Mouse (Mus musculus) lung, postnatal 36 days (tissue): ENCODE results near the gene Uba52.

Experiments used
- DNase-seq: peaks from one replicate; pipeline ENCODE4 v3.0.0; 2022; ENCODE audit warnings: mixed read lengths

The Uba52 gene

DNA sequence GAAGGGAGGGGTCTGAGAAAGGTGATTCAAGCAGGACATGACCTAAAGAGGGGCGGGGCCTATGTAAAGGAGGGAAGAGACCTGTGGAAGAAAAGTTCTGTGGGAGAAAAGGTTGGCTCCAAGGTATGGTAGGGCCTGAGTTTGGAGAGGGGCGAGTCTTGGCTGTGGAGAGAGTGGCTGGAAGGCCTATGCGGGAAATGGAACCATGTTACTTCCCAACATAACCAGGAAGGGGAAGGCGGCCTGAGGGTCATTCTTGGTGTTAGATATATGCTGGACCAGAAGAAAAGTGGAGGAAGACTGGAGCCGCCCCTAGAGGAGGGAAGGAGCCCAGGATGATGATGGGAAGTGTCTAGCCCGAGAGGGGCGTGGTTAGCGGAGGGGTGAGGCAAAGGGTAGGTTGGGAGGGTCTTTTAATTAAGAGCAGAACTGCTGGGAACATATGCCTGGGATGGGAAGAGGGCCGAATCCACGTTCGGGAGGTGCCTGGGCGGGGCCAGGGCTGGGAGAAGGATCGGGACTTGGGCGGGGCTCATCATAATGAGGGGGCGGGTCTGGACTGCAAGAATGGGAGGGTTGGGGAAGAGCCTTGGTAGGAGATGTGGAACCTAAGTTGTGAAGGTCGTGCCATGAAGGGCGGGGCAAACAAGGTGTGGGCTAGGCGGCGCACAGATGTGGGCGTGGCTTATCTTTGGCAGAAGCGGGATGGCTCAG is 33.2 kb downstream of the Uba52 start:
- DNase-seq: peak; percentile 48

DNA sequence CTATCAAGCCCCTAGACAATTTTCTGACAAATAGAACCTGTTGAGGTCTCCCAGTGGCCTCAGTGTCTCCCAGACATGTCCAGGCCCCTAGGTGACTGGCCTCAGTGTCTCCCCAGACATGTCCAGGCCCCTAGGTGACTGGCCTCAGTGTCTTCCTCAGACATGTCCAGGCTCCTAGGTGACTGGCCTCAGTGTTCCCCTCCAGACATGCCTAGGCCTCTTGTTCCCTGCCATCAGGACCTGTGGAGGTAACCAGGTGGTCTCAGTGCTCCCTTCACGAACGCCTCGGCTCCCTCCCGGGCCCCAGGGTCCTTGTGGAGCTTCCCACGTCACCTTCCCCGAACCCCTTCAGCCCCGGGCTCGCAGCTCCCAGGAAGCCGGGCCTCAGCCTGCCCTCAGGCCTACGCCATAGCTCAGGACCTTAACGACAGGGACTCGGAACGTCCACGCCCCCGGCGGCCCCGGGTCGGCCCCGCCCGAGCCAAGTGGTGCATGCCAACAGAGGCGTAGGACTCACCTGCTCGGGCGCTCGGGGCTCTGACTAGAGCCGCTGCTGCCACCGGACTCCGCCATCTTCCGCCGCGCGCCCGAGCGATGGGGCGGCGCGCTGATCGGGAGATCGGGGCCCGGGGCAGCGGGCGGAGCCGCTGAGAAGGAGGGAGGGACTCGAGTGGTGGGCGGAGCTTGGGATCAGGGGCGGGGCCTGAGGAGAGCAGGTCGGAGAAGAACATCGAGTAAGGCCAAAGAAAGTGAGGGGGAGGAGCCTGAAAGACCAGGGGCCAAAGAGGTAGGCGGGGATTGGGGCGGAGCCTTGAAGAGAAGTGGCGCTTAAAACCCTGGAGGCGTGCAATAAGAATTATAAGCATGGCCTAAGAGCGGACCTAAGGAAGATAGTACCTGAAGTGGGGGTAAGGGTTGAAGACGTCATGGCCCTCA is 34.0 kb downstream of the Uba52 start, which contains the start of gene Klhl26:
TSS of gene Klhl26 (minus strand) at position 636 of the 936 bp plus-strand sequence.
- peak; percentile 98 for DNase-seq

DNA sequence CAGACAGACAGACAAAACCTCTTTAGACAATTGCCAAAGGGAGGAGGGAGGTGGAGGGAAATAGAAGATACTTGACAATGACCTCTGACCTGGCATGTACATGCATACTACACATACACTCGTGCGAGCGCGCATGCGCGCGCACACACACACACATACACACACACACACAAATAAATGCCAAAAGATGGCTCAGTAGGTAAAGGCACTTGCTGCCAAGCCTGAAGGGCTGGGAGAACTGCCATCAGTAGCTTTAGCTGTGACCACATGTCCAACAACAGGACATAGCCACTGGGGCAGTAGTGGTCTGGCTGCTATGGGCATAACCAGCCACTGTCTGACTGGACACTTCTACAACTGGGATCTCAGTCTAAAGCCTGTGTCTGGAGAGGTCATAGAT is 38.7 kb downstream of the Uba52 start:
- no peak for DNase-seq

DNA sequence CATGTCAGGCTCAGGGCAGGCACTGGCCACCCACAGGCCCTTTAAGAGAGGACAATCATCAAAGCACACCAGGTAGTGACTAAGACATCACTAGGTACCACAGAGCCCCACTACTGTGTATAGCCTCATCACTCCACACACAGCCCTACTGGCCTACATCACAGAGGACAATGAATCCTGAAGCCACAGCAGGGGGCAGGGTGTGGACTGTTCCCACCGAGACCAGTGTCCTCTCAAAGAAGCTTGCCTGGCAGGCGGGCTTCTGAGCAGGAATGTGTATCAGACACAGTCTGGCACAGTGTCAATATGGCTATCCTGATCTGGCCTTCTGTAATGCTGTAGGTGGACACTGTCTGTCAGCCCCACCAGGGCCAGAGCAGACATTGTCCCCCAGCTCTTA is 40.7 kb downstream of the Uba52 start:
- DNase-seq: no peak

DNA sequence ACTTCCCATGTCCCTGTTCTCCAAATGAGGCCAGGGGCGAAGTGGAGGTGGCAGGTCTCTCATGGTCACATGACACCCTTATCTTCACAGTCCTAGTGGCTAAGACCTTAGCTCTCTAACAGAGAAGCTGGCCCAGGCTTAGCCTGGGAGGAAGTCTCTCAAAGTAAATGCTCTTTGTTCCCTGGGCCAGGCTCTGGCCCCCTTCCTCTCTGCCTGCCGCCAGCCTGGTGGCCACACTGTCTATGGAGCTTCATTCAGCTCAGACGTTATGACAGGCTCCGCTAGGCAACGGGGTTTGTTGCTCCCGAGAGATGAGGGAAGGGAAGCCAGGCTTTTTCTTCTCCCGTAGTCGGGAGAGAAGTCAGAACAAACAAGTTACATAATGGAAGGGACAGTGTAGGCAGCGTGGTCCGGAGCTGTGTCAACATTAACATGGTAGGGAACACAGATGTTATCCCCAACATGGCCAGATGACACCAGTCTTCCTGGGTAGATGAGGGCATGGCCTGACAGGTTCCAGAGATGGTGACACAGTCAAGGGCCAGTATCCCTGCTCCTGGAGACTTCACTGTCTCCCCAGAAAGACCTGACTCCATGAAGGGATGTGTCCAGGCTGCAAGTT is 41.2 kb downstream of the Uba52 start:
- DNase-seq: no peak

DNA sequence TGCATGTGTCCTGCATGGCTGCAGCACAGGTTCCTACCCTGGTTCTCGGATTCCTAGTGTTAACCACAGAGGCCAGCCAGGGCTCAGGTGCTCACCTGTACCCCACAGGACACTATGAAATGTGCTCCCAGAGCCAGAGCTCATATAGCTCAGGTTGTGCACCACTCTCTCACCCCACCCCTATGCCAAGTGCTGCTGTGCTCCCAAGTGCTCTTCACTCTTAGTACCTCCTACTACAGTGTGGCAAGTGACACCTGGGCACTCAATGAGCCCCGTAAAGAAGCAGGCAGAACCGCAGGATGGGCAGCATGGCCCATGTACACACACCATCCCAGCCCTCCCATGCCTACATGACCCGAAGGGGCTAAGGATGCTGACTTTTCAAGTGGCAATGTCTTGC is 41.9 kb downstream of the Uba52 start:
- peak; percentile 42 for DNase-seq

DNA sequence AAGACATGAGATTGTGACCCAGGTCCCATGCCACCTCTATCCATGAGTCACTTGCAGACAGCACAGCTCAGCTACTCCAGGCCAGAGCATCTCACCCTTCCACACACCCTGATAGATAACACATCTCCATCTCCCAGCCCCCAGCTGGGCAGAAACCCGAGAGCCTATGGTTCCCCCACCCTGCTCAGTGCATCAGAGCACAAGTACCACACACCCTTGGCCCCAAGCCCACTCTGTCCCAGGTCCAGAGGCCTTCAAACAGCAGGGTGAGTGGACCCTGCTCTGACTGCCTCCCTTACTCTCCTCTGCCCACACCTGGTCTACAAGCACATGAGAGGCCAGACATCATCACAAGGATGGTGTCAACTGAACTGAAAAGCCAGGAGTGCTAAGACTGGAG is 42.7 kb downstream of the Uba52 start:
- DNase-seq: no peak

DNA sequence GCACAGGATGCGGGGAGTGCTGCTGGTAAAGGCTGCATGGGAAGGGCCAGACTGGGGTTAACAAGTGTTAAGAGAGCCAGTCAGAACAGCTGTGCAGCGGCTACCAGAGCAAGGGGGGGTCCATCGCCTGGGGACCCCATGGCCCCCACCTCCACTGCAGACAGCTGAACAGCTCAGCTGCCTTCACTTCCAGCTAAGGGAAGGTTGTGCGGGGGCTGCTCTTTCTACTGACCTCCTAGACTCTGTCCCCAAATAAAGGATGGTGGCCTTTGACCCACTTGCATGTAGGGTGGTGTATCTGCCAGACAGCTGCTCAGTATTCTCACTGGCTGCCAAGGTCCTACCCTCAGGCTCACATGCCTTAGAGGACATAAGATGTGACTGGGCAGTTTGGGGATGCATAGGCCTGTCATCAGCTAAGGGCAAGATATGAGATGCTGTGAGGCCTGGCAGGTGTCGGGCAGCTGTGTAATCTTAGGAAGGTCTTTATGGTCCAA is 43.3 kb downstream of the Uba52 start:
- no peak for DNase-seq

DNA sequence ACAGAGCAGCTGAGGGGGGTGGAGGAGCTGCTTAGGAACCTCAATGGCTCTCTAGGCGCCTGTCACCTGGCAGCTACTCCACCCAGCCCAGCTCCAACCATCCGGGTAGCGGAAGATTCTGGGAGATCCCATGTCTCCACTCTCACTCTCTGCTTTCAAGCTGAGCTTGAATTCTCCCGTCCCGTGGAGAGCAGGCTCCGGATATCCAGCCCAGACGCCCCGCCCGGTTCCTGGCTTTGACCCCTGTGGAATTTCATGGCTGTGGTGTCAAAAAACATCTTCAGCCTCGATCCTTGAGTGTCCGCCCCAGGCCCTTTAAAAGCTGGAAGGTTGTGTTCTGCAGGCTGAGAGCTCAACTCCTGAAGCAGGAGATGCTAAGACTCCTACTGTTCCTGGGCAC is 43.8 kb downstream of the Uba52 start:
- peak; percentile 34 for DNase-seq

DNA sequence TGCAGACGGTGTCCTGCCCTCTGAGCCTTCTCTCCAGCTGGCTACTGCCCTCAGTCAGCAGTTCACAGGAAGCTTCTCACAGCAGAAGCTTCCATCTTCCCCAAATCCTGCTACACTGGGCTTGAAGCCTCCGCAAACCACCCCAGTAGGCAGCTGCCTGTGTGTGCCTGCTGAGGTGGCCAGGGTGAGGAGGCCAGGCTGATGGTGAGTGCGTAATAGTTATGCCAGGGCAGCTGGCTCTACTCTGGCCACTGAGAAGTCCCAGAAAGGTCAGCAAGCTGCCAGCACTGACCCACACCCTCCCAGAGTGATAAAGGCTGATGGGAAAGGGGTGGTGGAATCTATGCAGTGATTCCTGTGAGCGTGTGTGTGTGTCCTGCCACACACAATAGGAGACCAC is 44.3 kb downstream of the Uba52 start:
- no peak for DNase-seq

DNA sequence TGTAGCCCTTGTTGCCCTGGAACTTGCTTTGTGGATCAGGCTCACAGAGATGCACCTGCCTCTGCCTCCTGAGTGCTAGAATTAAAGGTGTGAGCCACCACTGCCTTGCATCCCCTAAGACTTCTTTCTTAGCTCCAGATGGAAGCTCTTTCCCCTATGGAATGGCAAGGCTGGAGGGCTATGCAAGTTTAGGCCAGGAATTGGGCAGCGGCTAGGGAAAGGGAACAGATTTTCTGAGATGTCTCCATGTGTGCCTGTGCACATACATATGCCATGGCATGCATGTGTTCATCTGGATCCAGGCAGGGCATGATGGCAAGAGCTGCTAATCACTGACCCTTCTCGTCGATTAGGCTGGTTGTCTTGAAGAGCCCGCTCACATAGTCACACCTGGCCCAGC is 44.9 kb downstream of the Uba52 start:
- no peak for DNase-seq

DNA sequence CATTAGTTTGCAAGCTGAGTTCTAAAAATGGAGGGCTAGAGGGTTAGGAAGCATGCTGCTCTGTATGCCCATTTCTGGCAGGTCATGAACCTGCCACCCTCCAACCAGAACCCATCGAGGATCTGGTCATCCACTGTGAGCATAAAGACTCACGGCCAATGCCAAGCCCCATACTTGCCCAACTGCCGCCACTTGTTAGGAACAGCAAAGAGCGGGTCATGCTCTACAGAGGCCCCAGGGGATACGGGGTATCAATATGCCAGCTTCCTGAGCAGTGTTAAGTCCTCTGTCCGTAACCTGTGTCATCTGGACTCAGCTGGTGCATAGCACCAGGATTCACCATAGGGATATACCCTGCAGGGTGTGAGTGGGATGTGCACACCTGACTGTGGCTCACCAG is 46.4 kb downstream of the Uba52 start:
- DNase-seq: no peak

DNA sequence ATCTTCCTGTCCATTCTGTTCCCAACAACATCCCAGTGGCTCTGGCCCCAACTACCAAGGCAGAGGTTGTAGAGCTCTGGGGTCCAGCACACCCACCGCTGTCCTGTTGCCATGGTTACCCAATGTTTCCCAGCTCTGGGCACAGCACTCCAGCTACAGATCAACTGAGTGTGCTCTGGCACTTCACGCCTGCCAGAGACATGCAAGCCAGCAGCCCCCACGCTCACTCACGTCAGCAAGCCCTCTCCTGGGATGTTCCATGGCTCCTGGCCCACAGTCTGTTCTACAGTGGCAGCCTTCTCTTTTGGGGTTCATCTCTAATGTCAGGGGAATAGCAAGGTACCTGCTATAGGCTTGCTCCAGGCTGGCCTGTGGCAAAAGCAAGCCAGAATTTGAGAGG is 47.3 kb downstream of the Uba52 start:
- DNase-seq: no peak

DNA sequence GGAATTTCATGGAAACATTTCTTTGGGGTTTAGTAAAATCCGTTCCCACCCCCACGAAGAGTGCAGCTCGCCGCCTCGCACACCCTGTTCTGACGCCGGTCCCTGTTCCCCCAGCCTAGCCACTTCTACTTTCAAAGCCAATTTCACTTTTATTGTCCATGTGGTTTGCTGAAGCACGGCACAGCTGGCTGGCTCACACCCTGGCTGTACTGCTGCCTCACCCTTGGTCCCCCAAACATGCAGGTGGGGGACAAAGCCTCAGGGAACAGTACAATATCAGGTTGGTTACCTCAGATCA is 48.1 kb downstream of the Uba52 start:
- DNase-seq: no peak

DNA sequence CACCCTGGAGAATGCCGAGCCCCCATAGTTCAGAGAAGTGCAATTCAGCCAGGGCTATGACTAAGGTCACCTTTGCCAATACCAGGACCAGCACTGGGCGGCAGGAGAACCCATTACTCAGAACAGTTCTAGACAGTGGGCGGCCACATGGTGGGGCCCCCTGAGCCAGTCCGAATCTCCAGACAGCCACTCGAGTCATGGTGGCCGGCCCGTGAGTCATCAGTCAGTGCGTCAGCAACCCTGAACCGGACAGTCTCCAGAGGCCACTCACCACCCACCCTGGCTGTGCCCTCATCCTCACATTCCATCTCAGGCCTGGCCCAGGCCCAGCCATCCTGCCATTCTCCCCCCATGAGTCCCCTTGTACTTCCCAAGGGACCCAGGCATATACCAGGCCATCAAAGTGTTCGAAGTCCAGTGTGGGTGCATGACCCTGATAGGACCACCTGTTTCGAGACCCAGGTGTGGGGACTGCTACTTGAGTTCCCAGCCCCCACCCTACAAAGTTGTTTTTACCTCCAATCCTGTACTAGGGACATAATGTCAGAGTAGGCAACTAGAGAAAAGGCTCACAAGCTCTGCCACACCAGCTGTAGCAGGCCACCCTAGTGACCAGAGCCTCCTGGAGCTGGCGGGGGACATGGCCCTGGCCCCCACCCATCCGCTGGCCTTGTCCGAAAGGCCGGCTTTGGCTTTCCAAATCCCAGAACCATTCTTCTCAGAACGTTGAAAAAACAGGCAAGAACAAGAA is 48.7 kb downstream of the Uba52 start:
- DNase-seq: no peak

DNA sequence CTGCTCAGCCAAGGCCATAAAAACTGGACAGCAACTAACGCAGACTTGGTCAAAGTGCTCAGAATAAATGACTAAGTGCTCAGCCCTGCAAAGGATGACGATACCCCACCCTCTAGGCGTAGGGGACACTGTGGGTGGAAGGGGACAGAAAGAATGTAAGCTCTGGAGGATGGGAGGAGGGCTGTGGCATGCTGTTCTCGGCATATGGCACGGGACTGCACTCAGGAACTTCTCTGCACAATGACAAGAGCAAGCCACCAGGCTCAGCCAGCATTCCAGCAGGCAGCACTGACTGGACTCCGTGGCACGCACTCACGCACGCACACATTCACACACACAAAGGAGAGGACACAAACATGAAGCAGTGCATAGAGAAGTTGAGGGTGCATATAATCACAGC is 50.0 kb downstream of the Uba52 start:
- no peak for DNase-seq

DNA sequence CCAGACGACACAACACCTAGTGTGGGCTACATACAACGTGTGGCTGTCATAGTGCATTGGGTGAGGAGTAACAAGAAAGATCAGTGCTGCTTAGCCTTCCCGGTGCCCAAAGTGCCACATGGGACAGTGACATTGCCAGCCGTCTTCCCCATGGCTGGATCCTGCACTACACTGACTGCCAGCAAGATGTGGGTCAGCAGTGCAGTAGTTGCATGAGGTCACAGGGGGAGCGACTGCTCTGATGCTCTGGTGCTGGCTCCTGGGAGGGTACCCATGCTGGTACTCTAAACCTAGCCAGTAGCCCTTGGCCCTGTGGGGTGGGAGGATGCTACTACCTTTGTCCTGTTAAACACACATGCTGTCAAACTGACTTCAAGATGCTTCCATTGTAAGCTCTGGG is 50.4 kb downstream of the Uba52 start:
- DNase-seq: no peak

DNA sequence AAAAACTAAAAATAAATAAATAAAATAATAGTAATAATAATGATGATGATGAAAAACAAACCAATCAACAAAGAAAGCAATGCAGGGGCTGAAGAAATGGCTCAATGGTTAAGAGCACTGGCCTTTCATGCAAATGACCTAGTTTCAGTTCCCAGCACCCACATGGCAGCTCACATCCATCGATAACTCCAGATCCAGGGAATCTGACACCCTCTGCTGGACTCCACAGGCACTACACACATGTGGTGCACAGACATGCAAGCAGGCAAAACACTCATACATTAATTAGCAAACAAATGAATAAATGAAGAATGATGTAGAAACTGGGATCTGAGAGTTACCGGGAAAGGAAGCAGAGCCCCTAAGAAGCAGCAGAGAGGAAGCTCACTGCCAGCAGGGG is 51.0 kb downstream of the Uba52 start:
- DNase-seq: no peak

DNA sequence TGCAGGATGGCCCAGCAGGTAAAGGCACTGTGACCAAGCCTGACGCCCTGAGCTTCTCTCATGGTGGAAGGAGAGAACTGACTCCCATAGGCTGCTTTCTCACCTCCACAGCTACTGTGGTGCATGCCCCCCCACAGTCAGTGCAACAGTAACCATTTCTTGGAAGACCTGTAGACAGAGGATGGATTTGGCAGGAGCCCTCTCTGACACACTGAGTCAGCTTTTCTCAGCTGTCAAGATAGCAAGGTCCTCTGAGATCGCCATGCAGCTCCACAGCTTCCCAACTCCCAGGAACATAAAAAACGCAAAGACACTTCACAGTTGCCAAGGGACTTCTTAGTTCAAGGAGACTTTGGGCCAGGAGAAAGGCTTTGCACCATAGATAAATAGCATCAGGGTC is 52.1 kb downstream of the Uba52 start:
- no peak for DNase-seq
